Mouse (Mus musculus) spleen, adult 2 months (tissue): ENCODE data around the gene Cbl.

Experiments
- CTCF ChIP-seq: fragments of 200-500 bp; IDR thresholded peaks from 2 replicates; pipeline ENCODE4 v1.5.1; 2011; ENCODE audit warnings: mild to moderate bottlenecking, inconsistent platforms; ENCODE audit not compliant: insufficient read depth, insufficient read length, insufficient replicate concordance; ENCODE audit errors: extremely low read depth
- POLR2A ChIP-seq: fragments of 200-500 bp; IDR thresholded peaks from 2 replicates; pipeline ENCODE4 v1.6.1; 2011; ENCODE audit warnings: low read depth, low read length, inconsistent platforms

- TF ChIP-seq CTCF (no peak), POLR2A (no peak)
These were observed 101.6 kb downstream of the Cbl start for GRCm38 (mm10) chr9:44132200-44132599.
